29 mouse cellular contexts compared by ENCODE assay signal in genomic region chr14:24260391-24260790, GRCm38 (mm10). TPM values are rescaled to one million over a fixed set of nuclear protein-coding genes. Genes with fewer than 3 reads are reported as not detected.
"Had no signal": no experiment of that assay in that cellular context is flagged by ENCODE, and none has a peak within 500 bp of the region (broad histone marks: within the 10 kb centered on the region; RNA-seq: fewer than 3 reads in every experiment).

No protein-coding gene starts in this region.

- DNase-seq: kidney, adult 18-20 months; kidney, postnatal 36 days; layer of hippocampus, postnatal 36 days; liver; midbrain, embryonic 14.5 days; thymus, adult 18-20 months; thymus, postnatal 36 days had no signal

- H3K4me3 ChIP-seq: left cerebral cortex, adult 2 months; limb, embryonic 13.5 days; liver, embryonic 12.5 days; liver, embryonic 15.5 days; megakaryocyte, embryonic 14.5 days; midbrain, embryonic 10.5 days had no signal

- H3K4me2 ChIP-seq: limb, embryonic 13.5 days; liver, embryonic 12.5 days; liver, embryonic 15.5 days had no signal

- H3K27ac ChIP-seq: kidney, postnatal 0 days; left cerebral cortex, adult 2 months; limb, embryonic 13.5 days; liver, embryonic 12.5 days; liver, embryonic 15.5 days; macrophage; midbrain, embryonic 10.5 days had no signal

- H3K9ac ChIP-seq: limb, embryonic 13.5 days; liver, embryonic 12.5 days; liver, embryonic 15.5 days had no signal

- H3K9me3 ChIP-seq: limb, embryonic 13.5 days; liver, embryonic 12.5 days; liver, embryonic 15.5 days; megakaryocyte, embryonic 14.5 days; midbrain, embryonic 10.5 days had no signal

- ATAC-seq: inflammation-experienced regulatory T-cells, adult 6 months; intestine, embryonic 16.5 days; liver, embryonic 12.5 days had no signal

- H3K36me3 ChIP-seq: limb, embryonic 13.5 days; liver, embryonic 12.5 days; liver, embryonic 15.5 days; midbrain, embryonic 10.5 days had no signal

- H3K27me3 ChIP-seq: limb, embryonic 13.5 days had no signal

- H3K4me1 ChIP-seq: liver, embryonic 12.5 days; liver, embryonic 15.5 days; megakaryocyte, embryonic 14.5 days had no signal

RNA-seq across cellular contexts. Expression of gene E330034G19Rik, which starts 32.6 kb away (rescaled TPM):
- total RNA-seq: layer of hippocampus, adult 8-10 months; layer of hippocampus, postnatal 10 days; layer of hippocampus, postnatal 36 days; left cerebral cortex, adult 2 months; left cerebral cortex, postnatal 10 days; left cerebral cortex, postnatal 36 days; midbrain, postnatal 0 days had no signal
- polyA plus RNA-seq: inflammation-experienced regulatory T-cells, adult 6 months; intestine, embryonic 16.5 days; kidney, embryonic 14.5 days; kidney, postnatal 0 days; liver, embryonic 12.5 days; liver, embryonic 15.5 days; macrophage; midbrain, embryonic 10.5 days; midbrain, embryonic 14.5 days; neural tube, embryonic 11.5 days; neural tube, embryonic 14.5 days; small intestine, adult 2 months; spleen, adult 2 months; stomach, embryonic 16.5 days; urinary bladder, adult 2 months had no signal
